Mouse (Mus musculus) myocyte (in vitro differentiated cells): Measurements from ENCODE around the gene Lrrc15.

Experiments used
- CEBPB ChIP-seq: IDR thresholded peaks from 2 replicates; pipeline ENCODE4 v1.6.1; 2011; ENCODE audit warnings: mild to moderate bottlenecking, moderate library complexity; ENCODE audit not compliant: poor library complexity, insufficient read depth, severe bottlenecking
- E2F4 ChIP-seq: IDR thresholded peaks from one replicate; pipeline ENCODE4 v1.6.1; 2011; ENCODE audit warnings: mild to moderate bottlenecking, control low read depth, moderate library complexity; ENCODE audit not compliant: insufficient read depth
- MAX ChIP-seq: IDR thresholded peaks from one replicate; pipeline ENCODE4 v1.6.1; 2011; ENCODE audit warnings: low read depth, mild to moderate bottlenecking, control low read depth
- MYOD1 ChIP-seq, 3 experiments: IDR thresholded peaks; one replicate each; pipeline ENCODE4 v1.6.1; 2011; ENCODE audit warnings: control low read depth in 2 of 3, low read depth in 2 of 3, mild to moderate bottlenecking in 2 of 3, moderate library complexity in 1 of 3; ENCODE audit not compliant: insufficient read length in 2 of 3, control insufficient read depth in 1 of 3
- MYOG ChIP-seq, 3 experiments: IDR thresholded peaks; one replicate each; pipeline ENCODE4 v1.6.1; 2011; ENCODE audit warnings: control low read depth in 2 of 3, low read depth in 2 of 3, mild to moderate bottlenecking in 2 of 3; ENCODE audit not compliant: insufficient read length in 2 of 3, control insufficient read depth in 1 of 3, insufficient read depth in 1 of 3
- POLR2A ChIP-seq: IDR thresholded peaks from one replicate; pipeline ENCODE4 v1.6.1; 2011; ENCODE audit warnings: low read depth, mild to moderate bottlenecking, control low read depth, moderate library complexity; ENCODE audit not compliant: insufficient read length
- POLR2AphosphoS2 ChIP-seq: IDR thresholded peaks from one replicate; pipeline ENCODE4 v1.6.1; 2011; ENCODE audit warnings: low read depth, control low read depth; ENCODE audit not compliant: insufficient read length
- REST ChIP-seq: IDR thresholded peaks from one replicate; pipeline ENCODE4 v1.6.1; 2011; ENCODE audit warnings: mild to moderate bottlenecking, control low read depth, moderate library complexity; ENCODE audit not compliant: insufficient read depth, insufficient read length
- SRF ChIP-seq: IDR thresholded peaks from one replicate; pipeline ENCODE4 v1.6.1; 2011; ENCODE audit warnings: low read depth; ENCODE audit not compliant: control insufficient read depth, insufficient read length
- TCF12 ChIP-seq: IDR thresholded peaks from one replicate; pipeline ENCODE4 v1.6.1; 2011; ENCODE audit warnings: mild to moderate bottlenecking, control low read depth; ENCODE audit not compliant: poor library complexity, insufficient read depth, severe bottlenecking
- TCF3 ChIP-seq: IDR thresholded peaks from one replicate; pipeline ENCODE4 v1.6.1; 2011; ENCODE audit warnings: low read depth, control low read depth; ENCODE audit not compliant: insufficient read length
- USF1 ChIP-seq: IDR thresholded peaks from one replicate; pipeline ENCODE4 v1.6.1; 2011; ENCODE audit warnings: low read depth, mild to moderate bottlenecking, control low read depth, moderate library complexity

DNA sequence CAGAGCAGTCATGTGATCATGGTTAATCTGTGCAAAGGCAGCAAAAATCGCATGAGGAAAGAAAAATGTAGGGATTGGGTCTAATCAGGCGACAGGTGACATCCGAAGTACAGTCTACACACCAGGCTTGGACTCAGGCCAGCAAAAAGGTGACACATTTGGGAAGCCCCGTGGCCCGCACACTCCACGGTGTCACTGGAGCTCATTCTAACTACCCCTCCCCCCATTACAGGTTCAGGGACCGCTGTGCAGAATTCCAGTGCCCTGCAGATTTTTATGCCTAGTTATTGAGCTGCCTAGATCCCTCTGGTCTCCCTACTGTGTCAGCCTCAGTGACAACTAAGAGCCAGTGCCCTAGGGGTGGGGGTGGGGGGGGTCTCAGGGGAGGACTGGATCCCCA lies 14.4 kb upstream of the Lrrc15 start:
- TF ChIP-seq POLR2A (no peak), E2F4 (no peak), TCF12 (no peak), SRF (no peak), POLR2AphosphoS2 (no peak), REST (no peak), USF1 (no peak), MAX (no peak), CEBPB (no peak), MYOG (IDR thresholded peaks at IDR 0.05; ENCODE audit: control insufficient read depth in 1 of 3, insufficient read depth in 1 of 3, insufficient read length in 2 of 3, low read depth in 2 of 3) (no peak), MYOD1 (IDR thresholded peaks at IDR 0.05; ENCODE audit: control insufficient read depth in 1 of 3, insufficient read length in 2 of 3, low read depth in 2 of 3) (no peak), TCF3 (no peak)
